Mouse (Mus musculus) liver, postnatal 0 days (tissue): ENCODE results near the gene Ppm1e.

Source experiments
- CTCF ChIP-seq: sonication (generic); IDR thresholded peaks from 2 replicates; pipeline ENCODE4 v1.5.1; 2016; ENCODE audit warnings: antibody characterized with exemption, low read depth
- EP300 ChIP-seq: IDR thresholded peaks from 2 replicates; pipeline ENCODE4 v1.6.1; 2016; ENCODE audit warnings: antibody characterized with exemption, low read depth, mild to moderate bottlenecking

DNA sequence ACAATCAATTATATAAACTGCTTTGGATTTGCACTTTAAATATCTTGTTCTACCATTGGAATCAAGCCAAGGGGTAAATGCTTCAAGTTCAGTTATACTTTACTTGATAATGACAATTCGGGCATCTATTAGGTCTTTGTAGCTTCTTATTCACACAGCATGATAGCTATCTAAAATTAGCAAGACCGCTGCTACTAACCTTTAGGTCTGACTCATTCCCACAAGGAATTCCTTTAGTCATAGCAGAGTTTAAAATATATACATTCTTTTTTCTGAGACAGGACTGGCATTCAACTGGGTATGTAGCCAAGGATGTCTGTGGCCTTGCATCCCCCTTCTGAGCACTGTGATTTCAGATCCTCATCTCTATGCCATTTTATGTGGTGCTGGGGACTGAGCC is 48.5 kb downstream of the Ppm1e start:
- TF ChIP-seq CTCF (no peak), EP300 (no peak)
